Mouse (Mus musculus): ENCODE data around the gene Eepd1. TPM values are rescaled to one million over a fixed set of nuclear protein-coding genes. Genes with fewer than 3 reads are reported as not detected.

Eepd1 gene
- total and polyA plus RNA-seq, 3 experiments = 0.85 to 1.6 TPM; not detected in 1

GRCm38 (mm10) chr9:25443546-25443945, 37.8 kb upstream of the Eepd1 start:
- Histone ChIP-seq H3K36me3 (ENCODE audit: control insufficient read depth in 1 of 2, insufficient read depth in 2 of 2, low read length in 2 of 2) (no peaks in the 10 kb centered on the region), H3K27me3 (ENCODE audit: control insufficient read depth in 1 of 2, insufficient read depth in 2 of 2, low read length in 2 of 2) (peaks cover 0 to 7% of the 10 kb centered on the region in 2 experiments; a peak in 2 of 4 replicates), H3K79me2 (ENCODE audit: control insufficient read depth, insufficient read depth, low read length, poor library complexity) (no peaks in the 10 kb centered on the region), H3K9ac (ENCODE audit: control insufficient read depth, low read depth, low read length, poor library complexity, severe bottlenecking) (no peak overlapping the region), H3K9me3 (replicated peaks; ENCODE audit: insufficient read depth, low read length) (no peaks in the 10 kb centered on the region), H3K4me3 (ENCODE audit: control insufficient read depth in 1 of 2, insufficient read depth in 1 of 2, low read depth in 2 of 2, low read length in 2 of 2) (no peak overlapping the region), H3K27ac (ENCODE audit: control insufficient read depth, low read depth, low read length) (no peak overlapping the region), H3K4me1 (ENCODE audit: control insufficient read depth in 1 of 2, insufficient read depth in 2 of 2, low read length in 2 of 2) (no peaks in the 10 kb centered on the region)
- TF ChIP-seq NELFE (IDR thresholded peaks at IDR 0.05; ENCODE audit: low read depth, low read length) = no peak
- no peak for TF ChIP-seq ZC3H11A (IDR thresholded peaks at IDR 0.05; ENCODE audit: low read depth, low read length)
- TF ChIP-seq SMC3 (IDR thresholded peaks at IDR 0.05; ENCODE audit: low read depth, low read length) = no peak
- no peak for TF ChIP-seq MEF2A (IDR thresholded peaks at IDR 0.05; ENCODE audit: extremely low read depth, insufficient replicate concordance, low read depth, low read length, poor library complexity, severe bottlenecking)
- no peak for TF ChIP-seq TAL1 (IDR thresholded peaks at IDR 0.05; ENCODE audit: low read length)
- TF ChIP-seq TCF12 (IDR thresholded peaks at IDR 0.05; ENCODE audit: low read depth, low read length) = no peak
- no peak for TF ChIP-seq CHD1 (IDR thresholded peaks at IDR 0.05; ENCODE audit: low read depth, low read length)
- no peak for TF ChIP-seq MAX (IDR thresholded peaks at IDR 0.05; ENCODE audit: low read length)
- TF ChIP-seq EP300 (IDR thresholded peaks at IDR 0.05; ENCODE audit: low read depth in 1 of 2, low read length in 2 of 2) = no peak
- no peak for TF ChIP-seq ELF1 (IDR thresholded peaks at IDR 0.05; ENCODE audit: low read depth, low read length)
- no peak for TF ChIP-seq POLR2A (IDR thresholded peaks at IDR 0.05; ENCODE audit: control insufficient read depth in 1 of 2, insufficient read depth in 1 of 2, low read depth in 1 of 2, low read length in 2 of 2, poor library complexity in 1 of 2)
- no peak for TF ChIP-seq GABPA (IDR thresholded peaks at IDR 0.05; ENCODE audit: low read depth, low read length)
- no peak for TF ChIP-seq MYC (IDR thresholded peaks at IDR 0.05; ENCODE audit: low read depth, low read length)
- no peak for TF ChIP-seq SIN3A (IDR thresholded peaks at IDR 0.05; ENCODE audit: low read length)
- TF ChIP-seq MAFK (IDR thresholded peaks at IDR 0.05; ENCODE audit: borderline replicate concordance, low read depth, low read length) = no peak
- no peak for TF ChIP-seq CTCF (IDR thresholded peaks at IDR 0.05 in 2 of 3, conservative IDR thresholded peaks at IDR 0.05 in 1 of 3; ENCODE audit: control insufficient read depth in 1 of 3, insufficient read depth in 1 of 3, low read depth in 2 of 3, low read length in 3 of 3, poor library complexity in 1 of 3, severe bottlenecking in 1 of 3)
- no peak for TF ChIP-seq MXI1 (IDR thresholded peaks at IDR 0.05; ENCODE audit: low read depth, low read length)
- no peak for TF ChIP-seq CHD2 (IDR thresholded peaks at IDR 0.05; ENCODE audit: low read length)
- no peak for DNase-seq (ENCODE audit: low read depth, low spot score)

DNA sequence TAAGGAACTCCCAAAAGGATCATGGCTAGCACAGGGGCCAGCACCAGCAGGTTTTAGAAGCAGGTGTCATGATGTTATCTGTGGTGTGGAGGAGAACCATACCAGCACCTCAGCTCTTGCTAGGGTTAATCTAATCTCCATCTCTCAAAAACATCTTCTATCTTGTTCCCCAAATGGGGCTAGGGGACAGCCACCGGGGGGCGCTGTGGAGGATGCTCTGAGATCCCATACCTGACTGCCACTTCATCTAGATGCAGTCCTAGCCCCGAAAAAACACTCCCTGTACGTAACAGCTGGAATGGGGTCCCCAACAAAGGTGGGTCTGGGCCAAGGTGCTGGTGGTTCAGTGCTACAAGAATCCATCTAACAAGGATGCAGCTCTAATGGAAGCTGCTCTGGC, 31.0 kb upstream of the Eepd1 start:
- Histone ChIP-seq H3K27me3 (ENCODE audit: control insufficient read depth in 1 of 2, insufficient read depth in 2 of 2, low read length in 2 of 2) (peaks cover 0 to 2% of the 10 kb centered on the region in 2 experiments; a peak in 2 of 4 replicates), H3K9me3 (replicated peaks; ENCODE audit: insufficient read depth, low read length) (no peaks in the 10 kb centered on the region), H3K27ac (ENCODE audit: control insufficient read depth, low read depth, low read length) (no peak overlapping the region), H3K79me2 (ENCODE audit: control insufficient read depth, insufficient read depth, low read length, poor library complexity) (no peaks in the 10 kb centered on the region), H3K4me3 (ENCODE audit: control insufficient read depth in 1 of 2, insufficient read depth in 1 of 2, low read depth in 2 of 2, low read length in 2 of 2) (no peak overlapping the region), H3K4me1 (ENCODE audit: control insufficient read depth in 1 of 2, insufficient read depth in 2 of 2, low read length in 2 of 2) (no peaks in the 10 kb centered on the region), H3K36me3 (ENCODE audit: control insufficient read depth in 1 of 2, insufficient read depth in 2 of 2, low read length in 2 of 2) (no peaks in the 10 kb centered on the region), H3K9ac (ENCODE audit: control insufficient read depth, low read depth, low read length, poor library complexity, severe bottlenecking) (no peak overlapping the region)
- TF ChIP-seq ETS1 (IDR thresholded peaks at IDR 0.05; ENCODE audit: low read depth, low read length) (no peak), CTCF (IDR thresholded peaks at IDR 0.05 in 2 of 3, conservative IDR thresholded peaks at IDR 0.05 in 1 of 3; ENCODE audit: control insufficient read depth in 1 of 3, insufficient read depth in 1 of 3, low read depth in 2 of 3, low read length in 3 of 3, poor library complexity in 1 of 3, severe bottlenecking in 1 of 3) (peak in 2 of 3 experiments; percentile 11 to 16; a peak in 1 of 6 replicates), SMC3 (IDR thresholded peaks at IDR 0.05; ENCODE audit: low read depth, low read length) (no peak), MXI1 (IDR thresholded peaks at IDR 0.05; ENCODE audit: low read depth, low read length) (no peak)
- no peak for DNase-seq (ENCODE audit: low read depth, low spot score)
